Mouse (Mus musculus) monocyte, adult 5-6 weeks (primary cell): Measurements from ENCODE around the gene Mrps18a. TPM values are rescaled to one million over a fixed set of nuclear protein-coding genes. Genes with fewer than 3 reads are reported as not detected.

Experiments
- ATAC-seq: fragments of 153-309, 156-312 bp; replicated peaks from 2 replicates; pipeline ENCODE4 v1.8.0; 2017; ENCODE audit warnings: mild to moderate bottlenecking; ENCODE audit not compliant: low TSS enrichment, insufficient number of reproducible peaks, severe bottlenecking, poor library complexity, low FRiP score
- total RNA-seq: library from RNA; stranded (forward); fragments of 200-1000, 200-491, 200-594 nt; gene quantifications from 3 replicates; pipeline ENCODE4 v1.2.3, GENCODE M21; 2017

Mrps18a gene
- 32.5 to 38.0 TPM (median 35.9 TPM) in 3 replicates for total RNA-seq

GRCm38 (mm10) chr17:46110402-46111289, at the start of gene Mrps18a:
TSS of gene Mrps18a (plus strand) at chr17:46110986.
- peak; percentile 95 for ATAC-seq

- ATAC-seq = no peak
These were observed 47.4 kb upstream of the Mrps18a start for GRCm38 (mm10) chr17:46063283-46063973.

DNA sequence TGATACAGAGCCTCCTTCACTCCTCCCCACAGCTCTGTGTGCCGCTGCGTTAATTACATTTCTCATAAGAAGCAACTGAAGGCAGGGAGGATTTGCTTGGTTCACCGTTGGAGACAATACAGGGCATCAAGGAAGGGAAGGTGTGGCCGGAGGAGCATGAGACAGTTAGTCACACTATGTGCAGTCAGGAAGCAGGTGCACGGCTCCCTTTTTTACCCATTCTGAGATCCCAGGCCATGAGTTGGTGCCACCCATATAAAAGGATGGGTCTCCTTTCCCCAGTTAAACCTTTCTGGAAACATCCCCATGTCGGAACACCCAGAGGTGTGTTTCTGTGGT, 46.8 kb upstream of the Mrps18a start:
- ATAC-seq = no peak

- no peak for ATAC-seq
These were observed 40.7 kb upstream of the Mrps18a start for GRCm38 (mm10) chr17:46070046-46070445.

- no peak for ATAC-seq
These were observed 39.3 kb upstream of the Mrps18a start for GRCm38 (mm10) chr17:46071531-46071930.

DNA sequence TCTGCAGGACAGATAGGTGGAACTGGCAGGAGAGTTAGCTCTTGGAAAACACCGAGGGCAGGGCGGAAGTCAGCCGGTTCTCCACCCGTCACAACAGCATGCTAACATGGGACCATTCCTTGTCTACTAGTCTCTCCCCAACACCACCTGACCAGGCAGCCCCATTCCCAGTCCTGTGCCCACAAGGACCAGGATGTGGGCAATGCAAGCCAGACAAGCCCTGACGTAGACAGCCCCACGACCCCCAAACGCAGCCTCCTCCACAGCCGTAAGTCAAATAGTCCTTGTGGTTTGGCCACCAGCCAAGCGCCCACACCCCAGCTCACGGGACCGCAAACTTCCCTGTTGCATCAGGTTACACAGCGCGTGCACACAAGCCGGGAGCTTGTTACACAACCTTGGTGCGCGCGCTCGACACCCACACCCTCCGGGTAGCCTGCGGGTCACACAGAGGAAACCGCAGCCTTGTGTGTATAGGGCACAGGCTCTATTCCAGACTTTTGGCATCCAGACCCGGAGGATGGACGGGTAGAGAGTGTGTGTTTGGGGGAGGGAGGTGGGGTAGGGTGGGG, 37.0 kb upstream of the Mrps18a start:
- peak; percentile 94 for ATAC-seq

GRCm38 (mm10) chr17:46074398-46075115, 36.2 kb upstream of the Mrps18a start:
- no peak for ATAC-seq

DNA sequence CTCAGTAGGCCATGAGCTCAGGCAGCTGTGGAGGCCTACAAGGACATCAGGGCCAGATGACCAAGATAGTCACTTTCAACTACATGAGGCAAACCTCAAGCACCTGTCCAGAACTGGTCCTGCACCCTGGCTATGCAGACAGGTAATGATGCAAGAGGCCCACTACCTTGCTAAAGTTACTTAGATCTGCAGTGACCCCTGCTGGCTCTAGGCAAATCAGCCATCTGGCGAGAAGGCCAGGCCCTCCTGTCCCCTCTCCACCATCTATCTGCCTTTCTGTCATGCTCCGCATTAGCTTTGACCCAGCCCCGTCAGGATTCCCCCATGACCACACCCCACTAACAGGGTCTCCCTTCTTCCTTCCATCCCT, 35.7 kb upstream of the Mrps18a start:
- peak; percentile 16; the same call in 1 of the 2 replicates for ATAC-seq

DNA sequence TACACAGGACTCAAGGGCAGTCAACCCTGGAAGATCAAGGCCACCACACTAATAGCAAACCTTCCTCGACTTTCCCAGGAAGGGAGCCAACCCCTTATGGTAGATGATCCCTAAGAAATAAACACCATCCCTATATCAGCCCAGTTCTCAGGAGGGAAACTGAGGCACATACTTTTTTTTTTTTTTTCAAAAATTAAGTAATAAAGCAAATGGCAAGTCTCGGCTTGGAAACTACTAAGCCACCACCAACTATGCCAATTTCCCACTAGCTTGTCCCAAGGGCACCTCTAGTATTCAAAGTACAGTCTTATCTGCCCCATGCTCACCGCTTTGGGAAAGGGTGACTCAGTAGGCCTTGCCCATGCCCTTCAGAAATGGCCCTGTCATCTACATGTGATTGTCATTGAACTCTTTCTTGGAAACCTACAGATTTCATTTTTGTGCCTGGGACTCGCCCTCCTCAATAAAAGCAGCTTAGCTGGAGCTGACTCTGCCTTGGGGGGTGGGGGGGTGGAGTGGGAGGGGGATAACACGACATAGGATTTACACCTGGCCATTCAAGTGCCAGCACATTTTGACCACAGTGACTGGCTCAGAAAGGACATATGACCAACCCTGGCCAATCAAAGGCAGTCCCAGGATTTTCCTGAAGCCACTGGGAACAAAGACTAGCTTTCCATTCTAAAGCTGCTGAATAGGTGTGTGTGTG, 35.1 kb upstream of the Mrps18a start:
- ATAC-seq = no peak

DNA sequence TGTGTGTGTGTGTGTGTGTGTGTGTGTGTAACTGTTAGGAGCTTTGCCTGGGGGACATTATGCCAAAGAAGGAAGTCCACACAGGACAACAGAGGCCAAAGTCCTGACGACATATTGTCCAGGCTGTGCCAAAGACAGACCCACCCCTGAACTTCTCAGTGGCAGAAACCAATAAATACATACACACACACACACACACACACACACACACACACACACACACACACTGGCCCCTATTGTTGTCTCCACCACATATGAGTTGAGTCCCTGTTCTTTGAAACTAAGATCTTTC, 34.6 kb upstream of the Mrps18a start:
- no peak for ATAC-seq

- ATAC-seq = no peak
These were observed 32.8 kb upstream of the Mrps18a start for GRCm38 (mm10) chr17:46077921-46078534.

DNA sequence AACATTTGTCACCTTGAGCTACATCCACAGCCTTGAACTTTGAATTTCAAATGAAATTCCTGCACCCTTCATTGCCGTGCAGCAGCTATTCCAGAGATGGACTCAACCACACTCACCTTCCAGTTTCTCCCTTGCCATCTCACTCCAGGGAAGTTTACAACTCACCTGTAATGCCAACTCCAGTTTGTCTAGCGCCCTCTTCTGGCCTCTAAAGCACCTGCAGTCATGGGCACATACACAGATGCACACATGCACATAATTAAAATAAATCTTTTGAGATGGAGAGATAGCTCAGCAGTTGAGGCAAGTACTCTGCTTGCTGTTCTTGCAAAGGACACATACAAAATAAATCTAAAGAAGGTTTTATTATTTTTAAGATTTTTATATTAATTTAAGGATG, 31.7 kb upstream of the Mrps18a start:
- no peak for ATAC-seq

DNA sequence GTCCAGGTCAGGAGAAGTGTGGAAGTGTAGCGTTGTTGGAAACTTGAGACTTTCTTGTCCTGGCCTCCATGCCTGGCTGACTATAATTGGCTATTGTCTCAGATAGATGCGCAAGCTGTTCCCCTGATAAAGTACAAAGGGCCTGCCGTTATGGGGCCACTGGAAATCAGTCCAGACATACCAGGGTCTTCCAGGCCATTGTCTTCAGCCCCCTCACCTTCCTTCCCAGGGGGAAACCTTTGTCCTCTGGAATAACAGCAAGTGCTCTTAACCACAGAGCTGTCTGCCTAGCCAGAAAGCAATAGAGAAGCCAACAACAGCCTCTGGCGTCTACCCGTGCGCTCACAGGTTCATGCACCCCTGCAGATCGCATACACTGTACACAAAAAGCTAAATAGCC, 30.4 kb upstream of the Mrps18a start:
- ATAC-seq = no peak

DNA sequence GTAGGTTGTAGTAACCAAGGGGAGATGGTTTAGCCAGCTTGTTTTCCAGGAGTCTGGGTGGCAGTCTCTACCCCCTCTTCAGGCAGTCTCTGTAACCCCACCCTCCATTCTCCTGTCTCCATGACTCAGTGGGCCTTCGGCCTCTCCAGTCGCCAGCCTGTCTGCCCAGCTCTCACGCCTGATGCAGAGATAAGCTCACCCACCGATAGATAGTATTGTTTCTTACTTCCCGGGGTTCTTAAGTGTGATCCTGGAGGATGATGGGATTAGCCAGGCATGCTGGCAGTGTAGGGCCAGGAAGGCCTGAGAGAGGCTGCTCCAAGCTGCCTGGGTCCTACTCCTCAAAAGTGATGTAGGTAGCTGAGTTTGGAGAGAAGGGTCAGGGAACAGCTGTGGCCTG, 29.7 kb upstream of the Mrps18a start:
- no peak for ATAC-seq

DNA sequence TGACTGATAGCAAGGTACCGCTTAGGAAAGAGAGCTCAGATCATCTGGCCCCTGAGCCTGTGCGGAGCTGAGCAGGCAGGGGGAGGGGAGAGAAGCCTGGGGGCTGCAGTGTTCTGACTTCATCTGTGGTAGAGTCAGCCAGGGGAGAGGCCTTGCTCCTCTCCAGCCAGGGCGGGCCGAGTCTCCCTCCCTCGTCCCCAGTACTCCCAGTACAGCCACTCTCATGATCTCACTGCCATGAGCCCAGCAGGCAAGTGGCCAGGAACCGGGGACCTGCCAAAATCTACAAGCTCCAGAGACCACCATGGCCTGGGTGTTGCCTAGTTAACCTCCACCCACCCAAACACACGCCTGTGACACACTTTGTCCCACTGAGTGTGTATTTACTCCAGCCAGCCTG, 29.1 kb upstream of the Mrps18a start:
- ATAC-seq = no peak

DNA sequence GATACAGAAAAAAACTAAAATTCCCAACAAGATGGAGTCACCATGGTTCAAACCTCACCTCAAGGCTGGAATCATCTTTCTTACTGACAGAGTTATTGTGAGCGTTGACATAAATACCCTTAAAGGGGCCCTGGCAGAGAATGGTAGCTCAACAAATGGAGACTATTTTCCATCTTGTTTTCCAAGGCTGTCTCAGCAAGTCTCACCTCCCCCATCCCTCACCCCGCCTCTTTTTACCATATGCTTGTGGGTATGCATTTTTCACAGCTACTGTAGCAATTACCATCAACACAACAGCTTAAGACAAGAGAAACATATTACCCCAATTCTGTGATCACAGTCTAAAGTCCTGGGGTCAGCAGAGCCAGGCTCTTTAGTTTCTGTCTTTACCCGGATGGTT, 27.4 kb upstream of the Mrps18a start:
- ATAC-seq = no peak

DNA sequence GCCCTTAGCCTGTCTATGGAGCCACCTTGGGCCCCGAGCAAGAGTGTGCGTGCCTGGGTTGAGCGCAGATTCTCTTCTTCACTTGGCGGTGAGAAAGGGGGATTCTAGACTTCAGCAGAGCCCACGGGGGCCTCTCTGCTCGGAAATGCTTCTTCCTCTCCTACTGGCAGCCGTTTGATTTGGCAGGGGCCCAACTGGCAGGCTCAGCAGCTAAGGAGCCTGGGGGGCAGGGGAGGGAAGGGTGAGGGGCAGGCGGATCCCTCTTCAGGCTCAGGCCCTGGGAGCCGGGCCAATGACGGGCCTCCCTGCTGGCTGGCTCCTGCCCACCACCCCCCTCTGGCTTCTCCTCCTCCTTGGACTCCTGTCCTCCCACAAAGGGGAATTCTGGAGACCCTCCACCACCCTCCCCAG, 26.7 kb upstream of the Mrps18a start:
- ATAC-seq = no peak

DNA sequence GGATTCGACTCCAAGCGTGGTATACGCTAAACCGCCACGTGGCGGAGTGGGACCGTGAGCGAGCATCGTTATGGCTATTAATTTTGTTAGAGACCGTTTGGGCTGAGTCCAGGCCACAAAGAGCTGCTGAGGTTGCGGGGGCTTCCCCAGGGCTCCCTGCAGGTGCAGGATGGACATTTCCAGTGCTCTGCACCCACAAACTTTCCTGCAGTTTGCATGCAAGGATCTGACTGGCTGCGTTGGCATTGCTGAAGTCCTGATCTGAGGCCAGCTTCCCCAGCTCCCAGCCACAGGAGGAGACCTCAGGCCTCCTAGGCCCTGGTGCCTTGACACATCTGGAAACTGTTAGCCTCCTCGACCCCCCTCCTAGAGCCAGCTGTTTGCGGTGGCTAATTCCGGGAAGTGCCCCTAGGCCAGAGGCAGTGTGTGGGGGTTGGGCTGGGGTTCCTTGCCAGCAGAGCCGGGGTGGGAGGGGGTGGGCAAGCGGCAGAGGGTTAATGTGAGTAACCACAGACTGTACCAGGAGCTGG, 24.4 kb upstream of the Mrps18a start:
- no peak for ATAC-seq
